Mouse (Mus musculus): Measurements from ENCODE around the gene Prelp.

DNA sequence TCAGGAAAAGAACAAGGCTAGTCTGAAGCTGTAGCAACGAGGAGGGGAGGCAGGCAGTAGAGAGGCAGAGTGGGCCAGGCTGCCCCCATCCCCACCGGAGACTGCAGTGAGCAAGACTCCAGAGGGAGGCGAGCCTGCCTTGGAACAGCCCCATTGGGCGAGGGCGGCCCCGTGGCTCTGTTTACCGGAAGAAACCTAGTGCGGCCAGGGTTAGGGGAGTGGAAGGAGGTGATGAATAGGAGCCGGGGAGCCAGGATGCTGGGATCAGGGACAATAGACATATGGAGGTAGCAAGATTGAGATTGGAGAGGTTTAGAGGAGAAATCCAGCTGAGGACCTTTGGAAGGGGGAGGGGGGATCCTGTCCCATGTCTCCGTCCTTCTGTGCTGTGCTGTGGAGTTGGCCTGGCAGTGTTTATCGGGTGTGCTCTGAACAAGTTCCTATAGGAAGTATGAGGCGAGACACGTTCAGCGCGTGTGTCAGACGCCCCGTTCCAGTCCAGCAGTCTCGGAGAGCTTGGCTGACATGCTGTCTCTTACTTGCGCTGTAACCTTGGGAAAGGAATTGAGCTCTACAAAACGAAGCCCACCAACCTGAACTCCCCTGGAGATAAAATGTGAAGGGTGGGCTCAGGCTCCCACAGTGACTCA is 31.1 kb downstream of the Prelp start:
- no peak for TF ChIP-seq EP300 (IDR thresholded peaks at IDR 0.05)
- TF ChIP-seq CTCF (IDR thresholded peaks at IDR 0.05) = no peak
